Mouse (Mus musculus) lung, adult 18-20 months (tissue): ENCODE results near the gene Tmem53.

Experiments used
- DNase-seq, 2 experiments: peaks; one replicate each; pipeline ENCODE4 v3.0.0; 2022; ENCODE audit warnings: mixed read lengths in 2 of 2

The Tmem53 gene

DNA sequence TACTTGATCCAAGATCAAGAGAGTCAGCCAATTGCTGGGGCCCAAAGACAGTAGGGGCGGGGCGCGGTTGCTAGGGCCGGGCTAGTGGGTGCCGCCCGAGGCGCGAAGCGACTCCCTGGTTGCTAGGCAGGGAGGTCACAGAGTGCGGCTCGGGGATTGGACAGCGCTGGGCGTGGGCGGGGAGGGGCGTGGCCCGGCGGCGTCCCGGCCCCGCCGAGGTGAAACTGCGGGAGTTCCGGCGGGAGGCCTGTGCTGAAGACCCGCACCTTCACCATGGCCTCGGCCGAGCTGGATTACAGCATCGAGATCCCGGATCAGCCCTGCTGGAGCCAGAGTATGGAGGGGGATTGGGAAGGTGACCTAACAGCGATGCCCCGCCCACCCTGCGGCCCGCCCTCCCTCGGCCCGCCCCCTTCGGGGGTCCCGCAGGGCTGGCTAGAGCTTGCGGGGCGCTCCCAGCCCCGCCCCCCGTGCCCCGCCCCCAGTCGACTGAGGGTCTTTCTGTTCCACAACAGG lies at the start of gene Tmem53, which contains the start of gene Armh1:
Tmem53 (plus strand) TSS at position 151 of the 516 bp plus-strand sequence.
Armh1 (minus strand) TSS at position 325 of the 516 bp plus-strand sequence.
- DNase-seq = peak; percentile 92 to 96

DNA sequence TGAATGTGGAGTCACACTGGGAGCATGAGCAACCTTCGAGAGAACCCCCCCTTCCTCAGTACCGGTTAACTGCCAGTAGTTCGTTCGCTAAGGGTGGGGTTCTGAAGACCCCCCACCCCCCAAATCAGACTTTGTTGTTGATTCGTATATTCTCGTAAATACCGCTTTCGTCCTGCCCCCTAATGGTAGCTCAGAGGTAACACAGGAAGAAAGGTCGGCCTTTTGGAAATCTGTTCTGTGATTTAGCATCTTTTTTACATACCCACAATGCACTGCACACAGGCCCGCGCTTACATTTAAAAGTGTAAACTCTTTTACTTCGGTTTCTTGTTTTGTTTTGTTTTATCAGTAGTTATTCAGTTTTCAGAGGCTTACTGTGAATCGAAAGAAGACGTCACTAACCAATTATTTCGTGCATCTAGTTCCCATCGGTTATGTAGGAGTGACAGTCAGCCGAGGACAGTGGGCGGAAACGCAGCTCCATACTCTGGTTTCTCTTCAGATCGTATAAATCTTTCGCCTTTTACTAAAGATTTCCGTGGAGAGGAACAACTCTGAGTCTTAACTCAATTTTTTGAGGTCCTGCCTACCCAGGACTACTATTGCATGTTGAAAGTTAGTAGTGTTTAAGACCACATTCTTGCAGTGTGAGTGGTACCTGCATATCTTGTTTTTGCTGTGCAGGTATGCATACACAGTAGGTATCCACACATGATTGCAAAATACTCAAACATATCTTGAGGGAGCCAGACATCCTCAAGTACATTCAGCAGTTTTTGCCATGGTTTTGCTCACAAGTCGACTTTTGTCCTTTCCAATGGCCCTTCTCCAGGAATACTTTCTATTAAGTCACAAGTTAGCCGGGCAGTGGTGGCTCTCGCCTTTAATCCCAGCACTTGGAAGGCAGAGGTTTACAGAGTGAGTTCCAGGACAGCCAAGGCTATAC lies 49.4 kb upstream of the Tmem53 start:
- DNase-seq = peak; percentile 33 to 58

DNA sequence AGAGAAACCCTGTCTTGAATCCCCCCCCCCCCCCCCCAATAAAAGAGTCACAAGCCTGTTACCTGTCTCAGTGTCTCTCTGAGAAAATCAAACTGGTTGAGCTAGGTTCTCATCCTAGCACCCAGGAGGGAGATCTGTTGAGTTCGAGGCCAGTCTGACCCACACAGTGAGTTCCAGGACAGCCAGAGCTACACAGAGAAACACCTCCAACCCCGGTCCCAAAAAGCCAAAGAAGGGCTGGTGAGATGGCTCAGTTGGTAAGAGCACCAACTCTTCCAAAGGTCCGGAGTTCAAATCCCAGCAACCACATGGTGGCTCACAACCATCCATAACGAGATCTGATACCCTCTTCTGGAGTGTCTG lies 48.8 kb upstream of the Tmem53 start:
- DNase-seq = no peak

DNA sequence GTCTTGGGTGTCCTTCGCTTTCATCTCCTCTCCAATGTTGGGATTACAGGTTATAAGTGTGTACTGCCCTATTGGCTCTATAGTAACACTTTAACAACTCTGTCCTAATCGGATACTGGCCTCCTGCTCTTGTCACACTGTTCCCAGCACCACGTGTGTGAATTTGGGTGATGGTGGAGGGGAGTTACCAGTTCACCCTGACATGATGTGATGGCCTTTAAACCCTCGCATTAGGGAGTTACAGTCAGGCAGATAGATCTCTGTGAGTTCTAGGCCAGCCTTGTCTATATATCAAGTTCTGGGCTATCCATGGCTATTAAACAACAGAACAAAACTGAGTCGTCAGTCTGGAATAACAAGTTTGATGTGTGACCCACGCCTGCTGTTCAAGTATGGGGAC lies 42.2 kb upstream of the Tmem53 start:
- no peak for DNase-seq

DNA sequence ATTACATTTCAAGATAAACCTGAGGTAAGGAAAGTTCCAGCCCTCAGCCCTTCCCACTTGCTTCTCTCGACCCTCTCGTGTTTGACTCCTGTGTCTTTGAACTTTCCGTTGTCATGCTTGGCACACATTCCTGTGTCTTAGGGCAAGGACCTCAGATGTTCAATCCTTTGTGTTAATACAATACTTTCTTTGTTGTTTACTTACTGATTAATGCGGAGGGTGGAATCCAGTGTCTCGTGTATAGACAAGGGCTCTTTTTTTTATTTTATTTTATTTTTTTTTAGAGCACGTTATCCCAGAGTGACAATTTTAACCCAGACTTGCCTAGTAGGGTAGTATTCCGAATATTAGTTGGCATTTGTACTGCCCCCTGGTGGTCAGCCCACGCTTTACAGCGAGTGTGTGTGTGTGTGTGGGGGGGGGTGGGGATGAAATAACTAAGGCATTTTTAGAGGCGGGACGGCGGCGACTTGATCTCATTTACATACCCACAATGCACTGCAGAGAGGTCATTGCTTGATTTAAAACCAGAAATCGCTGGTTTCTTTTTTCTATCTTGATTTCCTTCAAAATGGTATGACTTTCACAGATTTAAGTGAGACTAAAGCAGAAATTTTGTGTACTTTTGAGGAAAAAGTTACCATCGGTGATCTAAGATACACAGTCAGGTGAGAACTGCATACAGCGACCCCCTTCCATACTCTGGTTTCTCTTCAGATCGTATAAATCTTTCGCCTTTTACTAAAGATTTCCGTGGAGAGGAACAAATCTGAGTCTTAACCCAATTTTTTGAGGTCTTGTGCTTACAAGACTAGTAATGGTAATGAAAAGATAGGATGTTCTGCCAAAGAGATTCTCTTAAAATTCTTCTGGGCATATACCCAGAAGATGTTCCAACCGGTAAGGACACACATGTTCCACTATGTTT lies 41.3 kb upstream of the Tmem53 start:
- peak; percentile 81 to 86 for DNase-seq

DNA sequence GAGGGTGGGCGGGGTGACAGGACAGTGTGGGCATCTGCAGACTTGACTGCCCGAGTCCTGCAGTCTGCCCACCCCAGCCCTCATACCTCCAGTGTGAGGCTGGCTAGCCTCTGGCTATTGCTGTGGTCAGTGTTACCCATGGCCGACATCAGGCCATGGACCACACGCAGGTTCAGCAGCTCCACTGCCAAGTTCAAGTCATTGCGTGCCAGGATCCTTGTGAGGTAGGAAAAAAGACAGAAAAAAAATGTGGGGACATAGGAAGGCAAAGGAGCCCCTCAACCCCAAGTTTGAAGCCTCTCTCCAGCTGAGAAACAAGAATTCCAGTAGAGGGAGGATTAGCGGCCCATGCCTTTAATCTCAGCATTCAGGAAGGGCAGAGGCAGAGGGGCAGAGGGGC lies 37.5 kb upstream of the Tmem53 start:
- DNase-seq = no peak

DNA sequence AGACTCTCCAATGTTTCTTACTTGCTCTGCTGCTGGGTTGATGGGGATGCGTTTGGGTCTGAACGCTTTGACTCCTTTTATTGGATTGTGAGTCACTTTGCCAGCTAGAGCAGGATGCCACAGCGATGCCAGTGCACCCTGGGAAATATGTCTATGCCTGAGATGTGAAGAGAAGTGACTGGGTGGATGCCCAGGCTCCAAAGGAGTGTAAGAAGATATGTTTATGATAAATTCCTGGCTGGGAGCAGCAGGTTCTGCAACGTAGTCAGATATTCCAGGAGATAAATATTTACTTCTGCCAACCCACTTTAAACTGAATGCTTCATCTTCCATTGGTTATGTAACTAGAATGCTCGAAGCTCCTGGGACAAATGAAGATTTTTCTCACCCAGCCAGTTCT lies 34.7 kb upstream of the Tmem53 start:
- DNase-seq = no peak

DNA sequence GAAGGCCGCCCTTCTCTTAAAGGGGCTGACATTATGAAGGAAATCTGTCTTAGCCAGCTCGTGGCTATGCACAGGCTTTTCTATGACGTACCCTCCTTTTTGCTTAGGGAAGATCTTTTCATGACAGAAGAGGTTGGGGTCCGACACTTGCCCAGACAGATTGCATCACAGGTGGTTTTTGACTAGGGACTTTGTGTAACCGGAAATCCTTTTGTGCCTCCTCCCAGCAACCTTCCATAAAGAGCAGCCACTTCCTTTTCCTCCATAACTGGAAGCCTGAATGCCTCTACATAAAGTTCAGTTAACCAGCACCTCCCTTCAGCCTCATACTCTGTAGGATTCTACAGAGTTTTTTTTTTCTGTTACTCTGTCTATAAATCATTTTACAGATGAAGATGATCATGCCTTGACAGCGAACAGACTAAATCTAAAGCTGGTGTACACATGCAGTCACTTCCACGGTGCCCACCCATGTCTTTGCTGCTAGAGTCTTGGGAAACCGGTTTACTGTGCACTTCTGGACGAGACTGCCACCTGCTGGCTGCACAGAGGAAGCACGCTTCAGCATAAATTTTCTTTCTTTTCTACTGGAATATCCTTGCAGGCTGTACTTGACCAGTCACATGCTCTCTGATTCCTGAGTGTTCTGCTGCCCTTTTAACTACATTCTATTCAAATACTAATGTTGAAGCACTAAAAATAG lies 33.1 kb upstream of the Tmem53 start:
- DNase-seq = peak; percentile 39 to 55

DNA sequence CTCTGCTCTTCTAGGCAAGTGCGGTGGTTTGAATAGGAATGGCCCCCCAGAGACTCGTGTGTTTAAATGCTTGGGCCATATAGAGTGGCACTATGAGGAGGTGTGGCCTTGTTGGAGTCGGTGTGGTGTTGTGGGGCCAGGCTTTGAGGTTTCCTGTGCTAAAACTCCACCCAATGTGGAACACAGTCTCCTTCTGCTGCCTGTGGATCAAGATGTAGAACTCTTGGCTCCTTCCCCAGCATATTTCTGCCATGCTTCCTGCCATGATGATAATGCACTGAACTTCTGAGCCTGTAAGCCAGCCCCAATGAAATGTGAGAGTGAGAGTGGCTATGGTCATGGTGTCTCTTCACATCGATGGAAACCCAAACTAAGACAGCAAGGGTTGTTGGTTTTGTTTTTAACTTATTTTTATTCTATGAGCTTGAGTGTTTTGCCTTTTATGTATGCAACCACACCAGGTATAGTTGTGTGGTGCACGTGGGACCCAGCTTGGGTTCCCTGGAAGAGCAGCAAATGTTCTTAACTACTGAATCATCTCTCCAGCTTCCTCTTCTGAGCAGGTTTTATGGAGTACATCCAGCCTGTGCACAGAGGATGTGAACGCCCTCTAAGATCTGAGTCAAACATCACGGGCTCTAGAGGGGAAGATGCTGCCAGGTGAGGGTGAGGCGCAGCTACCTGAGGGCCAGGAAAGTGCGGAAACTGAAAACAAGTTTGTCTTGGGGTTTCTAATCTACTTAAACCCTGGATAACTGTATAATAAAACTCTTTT lies 30.8 kb upstream of the Tmem53 start:
- DNase-seq = no peak

DNA sequence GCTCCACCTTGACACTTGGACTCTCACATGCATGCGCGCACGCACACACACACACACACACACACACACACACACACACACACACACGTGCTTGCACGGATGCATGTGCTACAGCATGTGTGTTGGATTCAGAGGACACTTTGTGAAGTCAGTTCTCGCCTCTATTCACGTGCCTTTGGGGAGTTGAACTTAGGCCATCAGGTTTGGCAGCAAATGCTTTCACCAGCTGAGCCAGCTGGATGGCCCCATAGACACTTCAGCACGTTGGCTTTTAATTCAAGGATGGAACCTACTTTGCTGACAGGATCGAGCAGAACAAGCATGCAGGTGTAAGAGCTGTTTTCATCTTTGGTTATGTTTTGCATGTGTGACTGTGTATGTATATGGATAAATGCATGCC lies 29.9 kb upstream of the Tmem53 start:
- no peak for DNase-seq

DNA sequence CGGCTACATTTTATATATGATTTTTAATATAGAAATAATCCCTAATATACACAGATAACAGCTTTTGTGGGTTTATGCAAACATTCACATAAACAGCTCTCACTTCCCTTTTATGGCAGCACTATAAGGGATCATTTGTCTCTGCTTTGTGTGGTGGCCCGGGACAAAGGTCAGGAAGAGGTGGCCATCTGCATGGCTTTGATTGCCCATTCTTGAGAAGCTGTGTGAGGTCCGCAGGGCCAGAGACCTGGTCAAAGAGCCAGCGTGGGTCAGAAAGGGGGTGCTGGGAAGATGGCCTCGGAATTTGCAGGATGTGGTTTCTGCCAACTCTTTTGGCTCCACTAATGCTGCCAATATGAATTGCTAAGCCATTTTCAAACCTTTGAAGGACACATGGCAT lies 28.8 kb upstream of the Tmem53 start:
- DNase-seq = no peak

DNA sequence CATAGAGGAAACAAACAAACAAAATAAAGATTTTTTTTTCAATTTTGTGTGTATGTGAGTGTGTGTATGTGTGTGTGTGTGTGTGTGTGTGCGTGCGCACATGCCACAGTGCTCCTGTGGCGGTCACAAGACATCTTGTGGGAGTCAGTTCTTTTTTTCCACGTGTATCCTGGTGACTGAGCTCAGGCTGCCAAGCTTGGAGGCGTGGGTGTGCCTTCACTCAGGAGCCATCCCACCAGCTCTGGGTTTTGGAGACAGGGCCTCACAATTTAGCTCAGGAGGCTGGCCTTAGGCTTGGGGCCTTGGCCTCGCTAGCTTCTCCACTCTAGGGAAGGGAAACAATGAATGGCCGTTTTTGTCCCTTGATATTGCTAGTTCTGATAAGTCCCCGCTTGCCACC lies 27.6 kb upstream of the Tmem53 start:
- no peak for DNase-seq

DNA sequence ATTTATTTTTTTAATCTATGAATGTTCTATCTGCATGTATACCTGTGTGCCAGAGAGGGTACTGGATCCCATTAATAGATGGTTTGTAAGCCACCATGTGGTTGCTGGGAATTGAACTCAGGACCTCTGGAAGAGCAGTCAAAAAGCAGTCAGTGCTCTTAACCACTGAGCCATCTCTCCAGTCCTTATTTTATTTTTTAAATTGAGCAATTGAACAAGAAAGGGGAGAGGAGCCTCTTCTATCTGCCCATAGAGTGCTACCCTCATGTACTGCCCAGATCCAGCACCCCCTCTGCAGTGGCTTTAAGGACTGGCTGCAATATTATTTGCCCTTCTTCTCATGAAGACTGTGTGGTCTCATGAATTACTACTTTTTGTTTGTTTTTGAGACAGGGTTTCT lies 26.5 kb upstream of the Tmem53 start:
- DNase-seq = no peak

DNA sequence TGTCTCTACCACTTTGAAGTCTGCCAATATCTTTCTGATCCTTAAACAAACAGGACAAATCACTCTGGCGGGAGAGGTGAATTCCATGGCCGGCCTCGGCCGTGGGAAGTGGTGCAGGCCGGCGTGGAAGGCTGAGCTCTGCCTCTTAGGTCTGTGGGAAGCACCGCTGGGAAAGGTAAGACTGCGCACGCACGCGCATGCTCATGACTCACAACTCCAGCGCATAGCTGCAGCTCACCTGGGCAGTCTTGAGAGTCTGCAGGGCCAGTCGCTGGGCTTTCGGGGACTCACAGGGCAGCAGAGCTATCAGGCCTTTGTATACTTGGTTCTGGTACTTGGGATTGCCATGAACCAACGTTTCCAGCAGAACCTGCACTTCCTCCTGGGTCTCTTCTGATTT lies 22.2 kb upstream of the Tmem53 start:
- peak in 1 of 2 experiments; percentile 28 for DNase-seq

DNA sequence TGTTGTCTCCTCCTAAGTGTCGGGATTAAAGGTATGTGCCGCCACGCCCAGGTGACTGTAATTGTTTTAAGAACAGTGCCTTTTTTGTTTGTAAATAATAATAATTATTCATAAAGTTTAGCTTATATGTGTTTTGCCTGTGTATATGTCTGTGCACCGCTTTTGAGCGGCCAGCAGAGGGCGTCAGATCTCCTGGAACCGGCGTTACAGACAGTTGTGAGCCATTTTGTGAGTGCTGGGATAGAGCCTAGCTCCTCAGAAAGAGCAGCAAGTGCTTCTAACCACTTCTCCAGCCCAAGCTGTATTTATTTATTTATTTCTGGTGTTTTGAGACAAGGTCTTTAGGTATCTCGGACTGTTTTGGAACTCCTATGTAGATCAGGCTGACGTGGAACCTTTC lies 21.4 kb upstream of the Tmem53 start:
- no peak for DNase-seq

DNA sequence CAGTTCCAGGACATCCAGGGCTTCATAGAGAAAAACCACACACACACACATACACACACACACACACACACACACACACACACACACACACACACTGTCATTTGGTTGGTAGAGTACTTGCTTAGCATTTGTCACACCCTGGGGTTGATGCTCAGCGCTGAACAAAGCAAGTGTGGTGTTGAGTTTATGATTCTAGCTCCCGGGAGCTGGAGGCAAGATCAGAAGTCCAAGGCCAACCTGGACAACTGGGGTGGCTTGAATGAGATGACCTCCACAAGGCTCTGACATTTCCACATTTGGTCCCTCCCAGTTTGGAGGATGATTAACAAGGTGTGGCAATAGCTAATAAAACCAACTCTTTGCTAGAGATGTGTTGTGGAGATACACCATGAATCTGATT lies 20.5 kb upstream of the Tmem53 start:
- DNase-seq = no peak

DNA sequence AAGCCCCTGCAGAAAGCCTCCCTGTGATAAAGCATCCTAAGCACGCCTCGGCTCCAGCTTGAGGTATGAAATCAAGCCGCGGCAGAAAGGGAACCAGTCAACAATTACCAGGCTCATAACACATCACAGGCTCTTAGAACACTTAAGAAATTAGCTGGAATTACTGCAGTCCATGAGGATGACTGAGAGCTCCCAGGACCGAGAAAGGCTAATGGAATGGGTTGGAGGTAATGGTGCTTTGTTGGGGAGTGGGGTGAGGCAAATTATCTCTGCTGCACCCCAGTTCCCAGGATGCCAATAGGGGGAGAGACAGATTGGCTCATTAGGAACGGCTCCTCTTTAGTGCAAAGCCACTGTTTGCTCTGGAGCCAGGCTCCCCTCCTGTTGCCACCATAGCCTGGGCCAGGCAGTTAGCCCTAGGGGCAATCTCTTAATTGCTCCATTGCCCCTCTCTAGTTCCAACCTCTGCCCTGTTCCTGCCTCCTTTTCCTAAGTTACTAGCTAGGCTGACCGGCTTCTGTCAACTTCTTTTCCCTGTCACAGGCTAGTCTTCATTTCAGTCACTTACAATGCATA lies 17.5 kb upstream of the Tmem53 start:
- no peak for DNase-seq

DNA sequence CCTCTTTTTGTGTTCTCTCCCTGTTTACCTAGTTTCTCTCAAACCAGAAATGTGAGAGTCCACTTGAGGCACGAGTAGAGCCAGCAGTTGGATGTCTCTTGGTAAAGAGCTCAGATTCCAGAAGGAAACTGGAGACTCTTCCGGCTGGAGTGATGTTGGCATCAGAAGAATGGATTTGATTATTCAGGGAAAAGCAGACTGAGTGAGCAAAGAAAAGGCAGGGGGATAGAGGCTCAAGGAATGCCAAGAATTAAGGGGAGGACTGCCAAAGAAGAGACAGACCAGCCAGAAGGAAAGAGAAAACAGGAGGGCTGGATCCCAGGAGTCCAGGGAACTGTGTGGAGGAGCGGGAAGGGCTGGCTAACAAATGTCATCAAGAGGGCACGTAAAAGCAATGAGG lies 15.9 kb upstream of the Tmem53 start:
- DNase-seq = no peak

DNA sequence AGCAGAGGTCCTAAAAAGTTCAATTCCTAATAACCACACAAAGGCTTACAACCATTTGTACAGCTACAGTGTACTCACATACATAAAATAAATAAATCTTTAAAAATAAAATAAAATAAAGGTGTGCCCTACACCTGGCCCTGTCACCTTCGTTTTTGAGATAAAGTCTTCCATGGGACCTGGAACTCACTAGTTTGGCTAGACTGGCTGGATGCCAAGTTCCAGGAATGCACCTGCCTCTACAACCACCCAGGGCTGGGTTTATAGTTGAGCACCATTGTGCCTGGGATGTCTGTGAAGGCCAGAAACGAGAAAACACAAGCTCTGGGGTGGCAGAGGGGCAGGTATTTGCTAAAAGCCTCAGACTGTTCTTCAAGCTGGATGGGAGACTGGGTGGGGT lies 12.6 kb upstream of the Tmem53 start:
- DNase-seq = no peak

DNA sequence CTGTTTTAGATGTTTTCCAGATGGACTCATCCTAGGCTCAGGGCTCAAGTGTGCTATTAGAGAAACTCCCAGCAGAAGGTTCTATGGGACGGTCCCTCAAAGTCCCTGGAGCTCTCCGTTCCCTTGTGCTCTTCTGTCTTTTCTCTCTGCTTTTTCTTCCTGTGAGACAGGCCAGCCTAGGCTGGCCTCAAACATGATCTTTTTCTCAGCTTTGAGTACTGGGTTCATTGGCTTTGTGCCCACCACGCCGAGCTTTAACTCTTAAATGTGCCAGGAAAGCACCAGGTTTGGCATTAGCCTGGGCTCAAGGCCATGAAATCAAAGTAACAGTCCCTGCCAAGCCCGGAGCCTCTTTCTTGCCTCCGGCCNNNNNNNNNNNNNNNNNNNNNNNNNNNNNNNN lies 10.9 kb upstream of the Tmem53 start:
- no peak for DNase-seq

DNA sequence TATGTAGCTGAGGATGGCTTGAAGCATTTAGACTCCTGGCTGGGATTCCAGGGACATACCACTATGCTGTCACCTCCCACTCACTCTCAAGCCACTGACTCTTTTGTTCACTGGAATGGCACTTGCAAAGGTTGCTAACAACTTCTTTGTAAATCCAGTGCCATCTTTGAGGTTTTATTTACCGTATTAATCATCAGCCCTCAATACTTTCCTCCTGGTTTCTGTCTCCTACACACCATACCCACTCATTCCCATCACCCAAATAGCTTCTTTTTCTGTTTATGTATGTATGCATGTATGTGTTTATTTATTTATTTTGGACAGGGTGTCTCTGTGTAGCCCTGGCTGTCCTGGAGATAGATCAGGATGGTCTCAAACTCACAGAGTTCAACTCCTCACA lies 769 bp upstream of the Tmem53 start:
- DNase-seq = no peak

DNA sequence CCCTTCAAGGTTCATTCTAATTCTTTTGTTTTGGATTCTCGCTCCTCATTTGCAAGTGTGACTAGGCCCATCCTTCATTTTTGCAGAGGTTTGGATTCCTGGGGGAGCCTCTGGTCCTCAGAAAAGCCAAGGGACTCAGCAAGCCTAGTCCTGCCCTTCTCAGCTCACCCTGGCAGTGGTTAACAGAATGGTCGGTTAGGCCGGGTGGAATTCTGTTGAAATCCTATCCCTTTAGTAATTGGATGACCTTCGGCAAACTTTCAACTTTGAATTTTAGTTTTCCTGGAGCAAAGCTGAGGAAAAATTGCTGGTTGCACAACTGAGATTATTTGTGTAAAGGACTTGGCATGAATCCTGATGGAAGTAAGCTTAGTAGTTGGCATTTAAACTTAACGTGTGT lies 600 bp downstream of the Tmem53 start:
- peak; percentile 25 to 64 for DNase-seq
